14 mouse cellular contexts compared by ENCODE assay signal in genomic region chr2:117693537-117693936, GRCm38 (mm10).
DNase-seq lines count a peak whose midpoint lies in the region; ATAC-seq and TF ChIP-seq lines count a peak whose summit lies in the region.
"Had no signal": no experiment of that assay in that cellular context is flagged by ENCODE, and none has a peak within 500 bp of the region (broad histone marks: within the 10 kb centered on the region; RNA-seq: fewer than 3 reads in every experiment).

No protein-coding gene starts in this region.

- no peak for TF ChIP-seq CTCF in stomach, postnatal 0 days (IDR thresholded peaks at IDR 0.05; ENCODE audit: low read depth)

- peak; percentile 88; the same call in 1 of the 2 replicates for ATAC-seq in lung, embryonic 15.5 days (ENCODE audit: borderline replicate concordance, extremely low read depth, low FRiP score, low TSS enrichment)
- peak; percentile 56; the same call in 1 of the 2 replicates for ATAC-seq in stomach, postnatal 0 days (ENCODE audit: low FRiP score, low TSS enrichment)

- H3K4me3 ChIP-seq in lung, embryonic 15.5 days = no peak overlapping the region
- H3K4me3 ChIP-seq in stomach, postnatal 0 days (ENCODE audit: low read depth, low read length) = no peak overlapping the region
- H3K4me3 ChIP-seq in limb, embryonic 10.5 days = no peak overlapping the region
- H3K4me3 ChIP-seq: heart, embryonic 15.5 days; kidney, embryonic 15.5 days; neural tube, embryonic 15.5 days had no signal

- no peaks in the 10 kb centered on the region for H3K9me3 ChIP-seq in lung, embryonic 15.5 days
- H3K9me3 ChIP-seq in stomach, postnatal 0 days (ENCODE audit: control insufficient read depth, low read length) = no peaks in the 10 kb centered on the region
- H3K9me3 ChIP-seq in limb, embryonic 10.5 days (replicated peaks) = no peaks in the 10 kb centered on the region
- H3K9me3 ChIP-seq: heart, embryonic 15.5 days; kidney, embryonic 15.5 days; neural tube, embryonic 15.5 days had no signal

- no peak overlapping the region for H3K9ac ChIP-seq in lung, embryonic 15.5 days
- H3K9ac ChIP-seq in stomach, postnatal 0 days (ENCODE audit: low read length) = no peak overlapping the region
- H3K9ac ChIP-seq: heart, embryonic 15.5 days; kidney, embryonic 15.5 days; neural tube, embryonic 15.5 days had no signal

- H3K27me3 ChIP-seq in lung, embryonic 15.5 days = no peaks in the 10 kb centered on the region
- H3K27me3 ChIP-seq in stomach, postnatal 0 days (ENCODE audit: control insufficient read depth, insufficient read depth, low read length) = no peaks in the 10 kb centered on the region
- no peaks in the 10 kb centered on the region for H3K27me3 ChIP-seq in limb, embryonic 10.5 days (ENCODE audit: low read depth, poor library complexity, severe bottlenecking)
- H3K27me3 ChIP-seq: heart, embryonic 15.5 days; kidney, embryonic 15.5 days; neural tube, embryonic 15.5 days had no signal

- TF ChIP-seq EP300 in stomach, postnatal 0 days (optimal IDR thresholded peaks at IDR 0.05) = no peak

- H3K36me3 ChIP-seq in lung, embryonic 15.5 days = no peaks in the 10 kb centered on the region
- no peaks in the 10 kb centered on the region for H3K36me3 ChIP-seq in stomach, postnatal 0 days (ENCODE audit: control insufficient read depth, insufficient read depth, low read length)
- no peaks in the 10 kb centered on the region for H3K36me3 ChIP-seq in limb, embryonic 10.5 days
- H3K36me3 ChIP-seq: heart, embryonic 15.5 days; kidney, embryonic 15.5 days; neural tube, embryonic 15.5 days had no signal

- peak overlapping the region; percentile 68 for H3K27ac ChIP-seq in lung, embryonic 15.5 days
- no peak overlapping the region for H3K27ac ChIP-seq in stomach, postnatal 0 days (replicated peaks)
- no peak overlapping the region for H3K27ac ChIP-seq in limb, embryonic 10.5 days
- H3K27ac ChIP-seq: heart, embryonic 15.5 days; kidney, embryonic 15.5 days; neural tube, embryonic 15.5 days had no signal

- peaks cover 8% of the 10 kb centered on the region for H3K4me1 ChIP-seq in lung, embryonic 15.5 days
- no peaks in the 10 kb centered on the region for H3K4me1 ChIP-seq in stomach, postnatal 0 days (replicated peaks; ENCODE audit: control insufficient read depth, insufficient read depth)
- H3K4me1 ChIP-seq in limb, embryonic 10.5 days = no peaks in the 10 kb centered on the region
- H3K4me1 ChIP-seq: kidney, embryonic 15.5 days; neural tube, embryonic 15.5 days had no signal

- 26% methylated on average over 4 of the region's 4 CpGs for WGBS in lung, embryonic 15.5 days
- 44% methylated on average over 4 of the region's 4 CpGs for WGBS in stomach, postnatal 0 days
- WGBS in limb, embryonic 10.5 days = 70% methylated on average over 4 of the region's 4 CpGs

- H3K4me2 ChIP-seq in lung, embryonic 15.5 days = no peak overlapping the region
- no peak overlapping the region for H3K4me2 ChIP-seq in stomach, postnatal 0 days (replicated peaks; ENCODE audit: low read depth)
- H3K4me2 ChIP-seq: heart, embryonic 15.5 days; kidney, embryonic 15.5 days; neural tube, embryonic 15.5 days had no signal

- peak; percentile 15 for DNase-seq in adrenal gland, postnatal 10 days
- DNase-seq in adrenal gland, postnatal 4 days (ENCODE audit: low spot score in 2 of 2) = no peak
- DNase-seq in ovary, adult 18-20 months (ENCODE audit: low spot score) = peak; percentile 35
- DNase-seq in ovary, postnatal 10 days (ENCODE audit: low spot score) = no peak
- peak; percentile 14 for DNase-seq in stomach, postnatal 0 days (ENCODE audit: low spot score)
- DNase-seq in retina, postnatal 1 day = no peak
- no peak for DNase-seq in limb, embryonic 10.5 days (ENCODE audit: low spot score)
- DNase-seq: cerebellum, adult 9-11 months; right cerebral cortex, postnatal 25 days; thymus, postnatal 14 days had no signal

Comparison
In these comparisons a context has a peak if more than half of its experiments do, and no peak if none do; other contexts are left out.
1. DNase-seq: peak in adrenal gland, postnatal 10 days (single experiment), ovary, adult 18-20 months (single experiment) and stomach, postnatal 0 days (single experiment); none in adrenal gland, postnatal 4 days (0 of 2), ovary, postnatal 10 days (single experiment), retina, postnatal 1 day (single experiment) and limb, embryonic 10.5 days (single experiment).